Mouse (Mus musculus) kidney, embryonic 15.5 days (tissue): ENCODE data around the gene Bri3bp. TPM values are rescaled to one million over a fixed set of nuclear protein-coding genes. Genes with fewer than 3 reads are reported as not detected.
"Not testable (repeated sequence)": the region's sequence is repeated elsewhere in the genome, so short reads cannot be mapped to it uniquely, and the experiment has no call there.

Experiments used
- ATAC-seq: fragments of 200-750 bp; cut with Nextera tagmentation; replicated peaks from 2 replicates; pipeline ENCODE4 v1.8.0; 2017; ENCODE audit warnings: moderate TSS enrichment; ENCODE audit not compliant: low FRiP score
- H3K27ac ChIP-seq: fragments of 300-500 bp; sonication (generic); 2 replicates; pipeline ENCODE4 v1.5.1; 2015; ENCODE audit warnings: mild to moderate bottlenecking, inconsistent platforms
- H3K27me3 ChIP-seq: fragments of 300-500 bp; sonication (generic); 2 replicates; pipeline ENCODE4 v1.6.1; 2015; ENCODE audit warnings: inconsistent platforms
- H3K36me3 ChIP-seq: fragments of 300-500 bp; sonication (generic); 2 replicates; pipeline ENCODE4 v1.6.1; 2015; ENCODE audit warnings: inconsistent platforms
- H3K4me1 ChIP-seq: fragments of 300-500 bp; sonication (generic); 2 replicates; pipeline ENCODE4 v1.6.1; 2015; ENCODE audit warnings: inconsistent platforms
- H3K4me2 ChIP-seq: fragments of 300-500 bp; sonication (generic); 2 replicates; pipeline ENCODE4 v1.6.1; 2015; ENCODE audit warnings: moderate library complexity, mild to moderate bottlenecking, inconsistent platforms
- H3K4me3 ChIP-seq: fragments of 300-500 bp; sonication (generic); replicated peaks from 2 replicates; pipeline ENCODE4 v1.5.1; 2015; ENCODE audit warnings: mild to moderate bottlenecking, inconsistent platforms
- H3K9ac ChIP-seq: fragments of 300-500 bp; sonication (generic); 2 replicates; pipeline ENCODE4 v1.6.1; 2015; ENCODE audit warnings: mild to moderate bottlenecking, inconsistent platforms
- H3K9me3 ChIP-seq: fragments of 300-500 bp; sonication (generic); replicated peaks from 2 replicates; pipeline ENCODE4 v1.6.1; 2016; ENCODE audit warnings: inconsistent platforms
- WGBS: fragments of 180-500 bp; shearing (Covaris S2); methylation state at CpG from one replicate; pipeline ENCODE4 v1.1.7; 2015; ENCODE audit warnings: mixed read lengths; 5-methylcytosine and 5-hydroxymethylcytosine counted together
- polyA plus RNA-seq: library from polyadenylated mRNA; unstranded; fragments of >200 nt; fragmentation: Nextera tagmentation; extraction: Ambion mirVana; gene quantifications from 2 replicates; pipeline ENCODE4 v1.2.1, GENCODE M21; 2015

The Bri3bp gene
- polyA plus RNA-seq, 1 experiment from 2014 or later, result 41.5 TPM

DNA sequence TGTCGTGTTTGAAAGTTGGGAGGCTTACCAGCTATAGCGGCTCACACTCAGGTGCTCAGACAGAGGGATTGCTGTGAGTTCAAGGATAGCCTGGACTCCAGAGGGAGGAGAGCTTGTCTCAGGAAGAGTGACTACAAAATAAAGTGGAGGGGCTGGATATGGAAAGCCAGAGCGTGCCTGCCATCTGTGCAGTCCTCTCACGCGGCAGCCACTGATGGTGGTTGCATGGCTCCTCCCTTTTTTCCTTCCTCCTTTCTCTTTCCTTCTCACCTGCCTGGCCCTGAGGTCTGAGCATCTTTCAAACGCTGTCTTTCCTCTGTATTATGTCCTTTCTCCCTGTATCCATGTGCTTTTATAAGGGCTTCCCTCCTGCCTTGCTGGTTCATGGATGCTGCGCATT is 36.7 kb downstream of the Bri3bp start:
- Histone ChIP-seq H3K4me2 (0 out of 2 replicates have a peak overlapping the region, but pooled peaks have one; percentile 93), H3K9ac (no peak overlapping the region), H3K27me3 (no peaks in the 10 kb centered on the region), H3K27ac (no peak overlapping the region), H3K9me3 (no peaks in the 10 kb centered on the region), H3K36me3 (peaks cover 9% of the 10 kb centered on the region), H3K4me3 (peak overlapping the region; percentile 70; the same call in 1 of the 2 replicates), H3K4me1 (peaks cover 32% of the 10 kb centered on the region)
- no peak for ATAC-seq
- WGBS, result 72% methylated on average over 7 of the region's 7 CpGs

DNA sequence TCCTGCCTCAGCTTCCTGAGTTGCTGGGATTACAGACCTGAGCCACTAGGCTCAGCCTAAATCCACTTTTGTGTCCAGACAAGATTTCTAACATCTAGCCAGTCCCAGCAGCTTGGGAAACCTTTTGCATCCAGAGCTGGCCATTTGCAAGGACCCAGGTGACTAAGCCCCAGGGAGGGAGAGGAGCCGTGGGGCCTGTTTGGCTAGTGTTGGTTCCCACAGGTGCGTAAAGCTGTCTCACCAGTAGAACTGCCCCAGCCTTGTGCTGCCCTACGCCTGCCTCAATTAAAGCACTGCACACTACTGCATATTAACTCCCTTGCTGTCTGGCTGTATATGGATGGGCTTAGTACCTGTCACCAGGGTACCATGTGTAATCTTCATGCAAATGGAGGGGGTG is 38.0 kb downstream of the Bri3bp start:
- no peaks in the 10 kb centered on the region for H3K9me3 ChIP-seq
- no peak overlapping the region for H3K4me2 ChIP-seq
- no peaks in the 10 kb centered on the region for H3K27me3 ChIP-seq
- H3K36me3 ChIP-seq, result peaks cover 19% of the 10 kb centered on the region
- H3K27ac ChIP-seq, result no peak overlapping the region
- ATAC-seq, result no peak
- H3K4me3 ChIP-seq, result no peak overlapping the region
- H3K4me1 ChIP-seq, result peaks cover 32% of the 10 kb centered on the region
- 90% methylated on average over 3 of the region's 3 CpGs for WGBS
- H3K9ac ChIP-seq, result no peak overlapping the region

DNA sequence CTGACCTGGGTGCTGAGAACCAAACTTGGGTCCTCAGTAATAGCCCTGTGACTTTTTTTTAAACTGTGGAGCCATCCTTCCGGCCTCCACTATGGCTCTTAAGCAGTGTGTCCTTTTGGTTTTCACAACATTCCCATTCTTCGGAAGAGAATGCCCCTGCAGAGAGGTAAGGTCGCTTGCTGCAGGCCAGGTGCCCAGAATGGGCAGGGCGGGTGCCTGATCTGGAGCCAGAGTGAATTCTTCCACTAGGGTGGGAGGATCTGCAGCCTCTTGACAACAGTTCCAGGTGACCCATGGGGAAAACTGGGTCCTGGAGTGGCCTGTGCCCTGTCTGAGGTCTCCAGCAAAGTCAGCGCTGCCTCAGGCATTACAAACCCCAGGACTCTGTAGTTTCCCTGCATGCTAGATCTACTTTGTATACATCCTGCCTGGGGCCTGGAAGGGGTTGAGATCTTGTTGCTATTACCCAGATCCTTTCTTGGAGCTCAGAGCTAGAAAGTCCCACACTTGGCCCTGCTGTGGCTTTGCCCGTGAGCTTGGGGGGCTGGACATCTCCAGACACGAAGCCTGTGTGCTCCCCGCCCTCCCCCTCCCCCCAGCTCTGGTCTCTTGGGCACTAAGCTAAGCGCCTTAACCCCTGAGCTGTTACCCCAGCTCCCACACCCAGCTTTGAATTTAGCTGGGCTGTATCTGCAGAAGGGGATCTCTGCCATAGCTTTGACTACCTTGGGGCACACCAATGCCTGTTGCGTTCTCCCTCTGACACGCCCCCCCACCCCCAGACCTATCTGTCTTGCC is 39.3 kb downstream of the Bri3bp start:
- no peak overlapping the region for H3K9ac ChIP-seq
- 86% methylated on average over 11 of the region's 11 CpGs for WGBS
- no peaks in the 10 kb centered on the region for H3K9me3 ChIP-seq
- no peaks in the 10 kb centered on the region for H3K27me3 ChIP-seq
- no peak overlapping the region for H3K4me3 ChIP-seq
- H3K27ac ChIP-seq, result no peak overlapping the region
- peaks cover 30% of the 10 kb centered on the region for H3K36me3 ChIP-seq
- ATAC-seq, result no peak
- no peak overlapping the region for H3K4me2 ChIP-seq
- H3K4me1 ChIP-seq, result peaks cover 32% of the 10 kb centered on the region

DNA sequence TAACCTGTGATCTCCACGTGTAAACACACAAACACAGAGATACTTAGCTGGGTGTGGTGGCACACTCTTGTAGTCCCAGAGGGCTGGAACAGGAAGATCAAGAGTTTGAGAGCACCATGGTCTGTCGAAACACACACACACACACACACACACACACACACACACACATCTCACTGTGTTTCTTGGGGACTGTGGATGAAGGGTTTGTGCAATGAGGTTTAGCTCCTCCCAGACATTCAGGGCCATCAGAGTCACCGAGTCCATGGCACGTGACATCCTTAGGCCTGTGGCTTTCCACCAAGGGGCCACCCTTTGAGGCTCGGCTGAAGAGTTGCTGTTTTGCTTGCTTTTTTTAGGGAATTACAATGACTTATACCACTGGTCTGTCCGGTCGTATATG is 41.1 kb downstream of the Bri3bp start:
- no peaks in the 10 kb centered on the region for H3K27me3 ChIP-seq
- no peak for ATAC-seq
- no peak overlapping the region for H3K27ac ChIP-seq
- no peak overlapping the region for H3K4me2 ChIP-seq
- H3K9ac ChIP-seq, result no peak overlapping the region
- no peaks in the 10 kb centered on the region for H3K9me3 ChIP-seq
- peaks cover 23% of the 10 kb centered on the region for H3K4me1 ChIP-seq
- no peak overlapping the region for H3K4me3 ChIP-seq
- H3K36me3 ChIP-seq, result peaks cover 32% of the 10 kb centered on the region
- 90% methylated on average over 7 of the region's 7 CpGs for WGBS

GRCm38 (mm10) chr5:125483712-125484611 is 42.6 kb downstream of the Bri3bp start:
- no peak overlapping the region for H3K9ac ChIP-seq
- H3K4me2 ChIP-seq, result no peak overlapping the region
- peaks cover 32% of the 10 kb centered on the region for H3K36me3 ChIP-seq
- 73% methylated on average over 6 of the region's 6 CpGs for WGBS
- ATAC-seq, result no peak
- peaks cover 25% of the 10 kb centered on the region for H3K4me1 ChIP-seq
- H3K27ac ChIP-seq, result no peak overlapping the region
- H3K4me3 ChIP-seq, result no peak overlapping the region
- no peaks in the 10 kb centered on the region for H3K27me3 ChIP-seq
- no peaks in the 10 kb centered on the region for H3K9me3 ChIP-seq

GRCm38 (mm10) chr5:125485031-125485778 is 43.8 kb downstream of the Bri3bp start:
- peaks cover 25% of the 10 kb centered on the region for H3K4me1 ChIP-seq
- H3K9me3 ChIP-seq, result no peaks in the 10 kb centered on the region
- H3K9ac ChIP-seq, result no peak overlapping the region
- no peaks in the 10 kb centered on the region for H3K27me3 ChIP-seq
- 90% methylated on average over 4 of the region's 4 CpGs for WGBS
- no peak for ATAC-seq
- no peak overlapping the region for H3K4me3 ChIP-seq
- H3K36me3 ChIP-seq, result peaks cover 39% of the 10 kb centered on the region
- no peak overlapping the region for H3K4me2 ChIP-seq
- no peak overlapping the region for H3K27ac ChIP-seq

- 90% methylated on average over 1 of the region's 1 CpGs for WGBS
- no peaks in the 10 kb centered on the region for H3K9me3 ChIP-seq
- no peak overlapping the region for H3K27ac ChIP-seq
- no peak for ATAC-seq
- peaks cover 20% of the 10 kb centered on the region for H3K4me1 ChIP-seq
- H3K27me3 ChIP-seq, result no peaks in the 10 kb centered on the region
- H3K9ac ChIP-seq, result no peak overlapping the region
- no peak overlapping the region for H3K4me3 ChIP-seq
- no peak overlapping the region for H3K4me2 ChIP-seq
- H3K36me3 ChIP-seq, result peaks cover 46% of the 10 kb centered on the region
Observed at GRCm38 (mm10) chr5:125486088-125486487, 44.7 kb downstream of the Bri3bp start.

DNA sequence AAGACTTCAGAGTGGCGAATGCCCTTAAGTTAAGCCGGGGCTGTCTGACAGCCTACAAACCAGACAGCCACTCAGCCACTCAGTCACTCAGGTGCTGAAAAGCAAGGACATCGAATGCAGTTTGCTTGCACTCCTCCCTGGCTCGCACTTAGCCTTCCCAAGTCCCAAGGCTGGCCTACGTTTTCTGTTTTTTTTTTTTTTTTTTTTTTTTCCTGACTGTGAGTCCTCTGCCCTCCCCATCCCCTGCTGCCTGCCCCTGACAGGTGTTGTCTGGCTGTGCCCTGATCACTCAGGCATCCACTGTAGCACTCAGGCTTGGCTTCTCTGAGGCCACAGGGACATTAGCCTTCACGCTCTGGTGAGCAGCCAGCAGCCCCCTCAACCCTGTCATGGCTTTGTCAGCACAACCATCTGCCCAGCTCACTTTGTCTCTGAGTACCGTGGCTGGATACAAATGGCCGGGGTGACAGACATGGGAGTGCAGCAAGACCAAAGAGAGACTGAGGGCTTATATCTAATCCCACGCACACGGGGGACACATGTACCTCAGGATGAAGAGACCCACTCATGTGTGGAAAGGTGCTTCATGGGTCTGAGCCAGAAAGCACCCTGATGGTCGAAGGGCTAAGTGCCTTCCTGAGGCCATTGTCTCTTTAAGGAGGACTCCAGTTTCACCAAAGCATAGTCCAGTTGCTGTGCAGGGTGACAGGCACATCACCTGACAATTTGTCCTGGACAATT is 46.2 kb downstream of the Bri3bp start:
- H3K9me3 ChIP-seq, result no peaks in the 10 kb centered on the region

GRCm38 (mm10) chr5:125488116-125488455 is 46.7 kb downstream of the Bri3bp start:
- peak overlapping the region; percentile 8; the same call in 1 of the 2 replicates for H3K4me2 ChIP-seq
- H3K27ac ChIP-seq, result peak overlapping the region; percentile 85
- H3K9ac ChIP-seq, result no peak overlapping the region
- WGBS, result 41% methylated on average over 4 of the region's 4 CpGs
- H3K4me3 ChIP-seq, result no peak overlapping the region
- peak; percentile 78 for ATAC-seq
- H3K27me3 ChIP-seq, result no peaks in the 10 kb centered on the region
- peaks cover 20% of the 10 kb centered on the region for H3K4me1 ChIP-seq
- no peaks in the 10 kb centered on the region for H3K9me3 ChIP-seq
- H3K36me3 ChIP-seq, result peaks cover 55% of the 10 kb centered on the region

More for the DNA sequence above, 46.2 kb downstream of the Bri3bp start:
- peaks cover 20% of the 10 kb centered on the region for H3K4me1 ChIP-seq
- peak overlapping the region; percentile 85 for H3K27ac ChIP-seq
- peak; percentile 95 for ATAC-seq
- H3K9ac ChIP-seq, result no peak overlapping the region
- 37% methylated on average over 11 of the region's 11 CpGs for WGBS
- peak overlapping the region; percentile 8 for H3K4me2 ChIP-seq
- H3K4me3 ChIP-seq, result no peak overlapping the region
- H3K36me3 ChIP-seq, result peaks cover 55% of the 10 kb centered on the region
- H3K27me3 ChIP-seq, result no peaks in the 10 kb centered on the region

GRCm38 (mm10) chr5:125488953-125489352 is 47.6 kb downstream of the Bri3bp start:
- H3K36me3 ChIP-seq, result peaks cover 51% of the 10 kb centered on the region
- not testable (repeated sequence) for H3K4me3 ChIP-seq, ATAC-seq, H3K9me3 ChIP-seq, H3K27me3 ChIP-seq, H3K27ac ChIP-seq, H3K9ac ChIP-seq, H3K4me2 ChIP-seq
- peaks cover 20% of the 10 kb centered on the region for H3K4me1 ChIP-seq
- 90% methylated on average over 5 of the region's 5 CpGs for WGBS

DNA sequence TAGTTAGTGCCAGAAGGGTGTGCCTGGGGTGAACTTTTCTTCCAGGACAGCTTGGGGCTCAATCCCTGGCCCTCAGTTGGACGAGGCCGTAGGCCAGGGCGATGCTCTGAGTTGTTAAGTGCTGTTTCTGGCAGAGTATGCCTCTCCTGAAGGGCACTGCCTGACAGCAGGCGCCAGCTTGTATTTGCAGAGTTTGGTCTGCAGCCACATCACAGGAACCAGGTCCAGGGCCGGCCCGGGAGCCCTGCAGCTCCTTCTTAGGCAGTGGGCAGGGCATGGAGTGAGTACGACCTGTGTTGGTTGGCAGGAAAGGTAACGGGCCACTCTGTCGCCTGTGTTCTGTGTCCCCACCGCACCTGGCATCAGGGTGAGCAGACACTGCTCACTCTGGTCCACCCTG is 49.7 kb downstream of the Bri3bp start:
- 92% methylated on average over 10 of the region's 10 CpGs for WGBS
- Histone ChIP-seq H3K4me3 (no peak overlapping the region), H3K4me2 (no peak overlapping the region), H3K9ac (no peak overlapping the region), H3K4me1 (peaks cover 20% of the 10 kb centered on the region), H3K9me3 (no peaks in the 10 kb centered on the region), H3K27ac (no peak overlapping the region), H3K27me3 (no peaks in the 10 kb centered on the region), H3K36me3 (peaks cover 48% of the 10 kb centered on the region)
- ATAC-seq, result no peak
